Mouse (Mus musculus) intestine, postnatal 0 days (tissue): Measurements from ENCODE around the gene Chmp5. TPM values are rescaled to one million over a fixed set of nuclear protein-coding genes. Genes with fewer than 3 reads are reported as not detected.

Experiments used
- ATAC-seq: fragments of 200-750 bp; cut with Nextera tagmentation; 2 replicates; pipeline ENCODE4 v1.8.0; 2017; ENCODE audit warnings: mild to moderate bottlenecking, moderate TSS enrichment, moderate library complexity
- H3K27ac ChIP-seq: fragments of 300-500 bp; sonication (generic); 2 replicates; pipeline ENCODE4 v1.5.1; 2014; ENCODE audit warnings: mild to moderate bottlenecking, low read depth, low read length, moderate library complexity
- H3K27me3 ChIP-seq: fragments of 300-500 bp; sonication (generic); replicated peaks from 2 replicates; pipeline ENCODE4 v1.6.1; 2014; ENCODE audit warnings: low read length, mixed read lengths; ENCODE audit not compliant: control insufficient read depth, insufficient read depth
- H3K36me3 ChIP-seq: fragments of 300-500 bp; sonication (generic); 2 replicates; pipeline ENCODE4 v1.6.1; 2014; ENCODE audit warnings: mild to moderate bottlenecking, moderate library complexity; ENCODE audit not compliant: control insufficient read depth, insufficient read depth
- H3K4me1 ChIP-seq: fragments of 300-500 bp; sonication (generic); replicated peaks from 2 replicates; pipeline ENCODE4 v1.6.1; 2014; ENCODE audit warnings: antibody characterized with exemption, low read length, mixed read lengths; ENCODE audit not compliant: control insufficient read depth, insufficient read depth
- H3K4me2 ChIP-seq: fragments of 300-500 bp; sonication (generic); replicated peaks from 2 replicates; pipeline ENCODE4 v1.6.1; 2014; ENCODE audit warnings: low read depth, mild to moderate bottlenecking, moderate library complexity
- H3K4me3 ChIP-seq: fragments of 300-500 bp; sonication (generic); 2 replicates; pipeline ENCODE4 v1.5.1; 2014; ENCODE audit warnings: low read depth, low read length
- H3K9ac ChIP-seq: fragments of 300-500 bp; sonication (generic); 2 replicates; pipeline ENCODE4 v1.6.1; 2014; ENCODE audit warnings: mild to moderate bottlenecking, low read depth, low read length
- H3K9me3 ChIP-seq: fragments of 300-500 bp; sonication (generic); 2 replicates; pipeline ENCODE4 v1.6.1; 2016; ENCODE audit warnings: mixed run types; ENCODE audit not compliant: control insufficient read depth
- CTCF ChIP-seq: sonication (generic); IDR thresholded peaks from 2 replicates; pipeline ENCODE4 v1.5.1; 2016; ENCODE audit warnings: low read depth, mild to moderate bottlenecking, control low read depth, antibody characterized with exemption, moderate library complexity
- WGBS: fragments of 180-500 bp; shearing (Covaris S2); extraction: QIAGEN DNeasy Blood & Tissue Kit; methylation state at CpG from one replicate; pipeline ENCODE4 v1.1.7; 2014; 5-methylcytosine and 5-hydroxymethylcytosine counted together
- polyA plus RNA-seq: library from polyadenylated mRNA; unstranded; fragments of >200 nt; fragmentation: Nextera tagmentation; extraction: Ambion mirVana; gene quantifications from 2 replicates; pipeline ENCODE4 v1.2.1, GENCODE M21; 2015

Gene Chmp5
- polyA plus RNA-seq, 1 experiment from 2014 or later: 136 TPM

DNA sequence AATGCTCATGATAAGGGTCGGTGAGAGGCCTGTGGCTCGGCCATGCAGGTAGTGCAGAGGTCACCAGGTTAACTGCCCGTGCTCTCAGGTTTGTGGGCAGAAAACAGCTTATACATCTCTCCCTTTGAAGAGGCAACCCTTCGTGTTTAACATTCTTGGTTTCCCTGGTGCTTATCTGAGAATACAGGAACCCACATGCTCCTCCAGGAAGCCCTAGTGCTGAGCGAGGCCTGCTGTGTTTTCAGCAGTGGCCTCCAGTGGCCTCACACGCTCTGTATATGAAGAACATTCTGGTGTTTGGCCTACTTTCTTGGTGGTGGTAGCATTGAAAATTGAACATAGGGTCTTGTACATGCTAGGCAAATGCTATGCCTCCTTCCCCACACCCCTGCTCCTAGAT, 7.7 kb downstream of the Chmp5 start:
- Histone ChIP-seq H3K4me2 (no peak overlapping the region), H3K36me3 (peaks cover 85% of the 10 kb centered on the region), H3K27ac (no peak overlapping the region), H3K9ac (no peak overlapping the region), H3K27me3 (no peaks in the 10 kb centered on the region), H3K4me1 (no peaks in the 10 kb centered on the region), H3K4me3 (no peak overlapping the region), H3K9me3 (no peaks in the 10 kb centered on the region)
- WGBS: 78% methylated on average over 6 of the region's 6 CpGs
- ATAC-seq: no peak
- TF ChIP-seq CTCF: no peak

DNA sequence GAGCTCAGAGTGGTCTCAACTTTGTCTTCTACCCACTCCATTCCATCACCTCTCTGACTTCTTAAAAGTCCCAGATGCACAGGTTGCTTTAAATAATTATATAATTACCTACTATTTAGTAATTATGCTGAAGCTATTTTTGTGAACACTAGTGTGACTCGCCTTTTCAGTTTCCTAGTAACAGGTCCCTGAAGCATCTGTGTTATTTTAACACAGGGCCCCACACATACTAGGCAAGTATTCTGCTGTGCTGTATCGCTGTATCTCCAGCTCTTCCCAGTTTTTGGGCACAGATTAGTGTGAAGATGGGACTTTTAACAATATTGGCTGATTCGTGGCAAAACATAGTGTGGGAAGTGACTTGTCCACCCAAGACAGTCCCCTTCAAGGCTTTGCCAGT, 15.3 kb downstream of the Chmp5 start:
- 93% methylated on average over 3 of the region's 3 CpGs for WGBS
- no peak overlapping the region for H3K4me2 ChIP-seq
- no peak overlapping the region for H3K27ac ChIP-seq
- ATAC-seq: no peak
- H3K9ac ChIP-seq: no peak overlapping the region
- no peaks in the 10 kb centered on the region for H3K9me3 ChIP-seq
- TF ChIP-seq CTCF: no peak
- H3K4me1 ChIP-seq: no peaks in the 10 kb centered on the region
- no peak overlapping the region for H3K4me3 ChIP-seq
- peaks cover 70% of the 10 kb centered on the region for H3K36me3 ChIP-seq
- no peaks in the 10 kb centered on the region for H3K27me3 ChIP-seq

DNA sequence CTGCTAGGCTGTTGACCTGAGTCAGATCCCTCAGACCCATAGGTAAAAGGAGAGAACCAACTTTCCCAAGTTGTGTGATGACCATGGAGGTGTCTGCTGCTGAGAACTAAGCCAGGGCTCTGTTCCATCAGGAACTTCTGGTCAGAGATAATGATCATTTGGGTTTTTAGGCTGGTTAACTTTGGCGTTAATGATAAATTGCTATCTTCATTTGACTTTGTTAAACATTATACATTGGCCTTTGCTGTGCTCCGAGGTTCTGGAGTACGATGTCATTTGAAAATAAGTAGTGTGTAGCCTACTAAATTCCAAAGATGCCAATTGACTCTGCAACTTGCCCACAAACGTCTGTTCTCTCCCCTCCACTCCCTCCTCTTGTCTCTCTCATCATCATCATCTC, 21.0 kb downstream of the Chmp5 start:
- Histone ChIP-seq H3K27ac (peak overlapping the region; percentile 98; the same call in 1 of the 2 replicates), H3K4me1 (0 out of 2 replicates have a peak, but pooled peaks cover 6% of the 10 kb centered on the region), H3K27me3 (no peaks in the 10 kb centered on the region), H3K4me3 (no peak overlapping the region), H3K36me3 (peaks cover 18% of the 10 kb centered on the region), H3K9me3 (no peaks in the 10 kb centered on the region), H3K9ac (no peak overlapping the region), H3K4me2 (no peak overlapping the region)
- 35% methylated on average over 4 of the region's 4 CpGs for WGBS
- no peak for TF ChIP-seq CTCF
- no peak for ATAC-seq

DNA sequence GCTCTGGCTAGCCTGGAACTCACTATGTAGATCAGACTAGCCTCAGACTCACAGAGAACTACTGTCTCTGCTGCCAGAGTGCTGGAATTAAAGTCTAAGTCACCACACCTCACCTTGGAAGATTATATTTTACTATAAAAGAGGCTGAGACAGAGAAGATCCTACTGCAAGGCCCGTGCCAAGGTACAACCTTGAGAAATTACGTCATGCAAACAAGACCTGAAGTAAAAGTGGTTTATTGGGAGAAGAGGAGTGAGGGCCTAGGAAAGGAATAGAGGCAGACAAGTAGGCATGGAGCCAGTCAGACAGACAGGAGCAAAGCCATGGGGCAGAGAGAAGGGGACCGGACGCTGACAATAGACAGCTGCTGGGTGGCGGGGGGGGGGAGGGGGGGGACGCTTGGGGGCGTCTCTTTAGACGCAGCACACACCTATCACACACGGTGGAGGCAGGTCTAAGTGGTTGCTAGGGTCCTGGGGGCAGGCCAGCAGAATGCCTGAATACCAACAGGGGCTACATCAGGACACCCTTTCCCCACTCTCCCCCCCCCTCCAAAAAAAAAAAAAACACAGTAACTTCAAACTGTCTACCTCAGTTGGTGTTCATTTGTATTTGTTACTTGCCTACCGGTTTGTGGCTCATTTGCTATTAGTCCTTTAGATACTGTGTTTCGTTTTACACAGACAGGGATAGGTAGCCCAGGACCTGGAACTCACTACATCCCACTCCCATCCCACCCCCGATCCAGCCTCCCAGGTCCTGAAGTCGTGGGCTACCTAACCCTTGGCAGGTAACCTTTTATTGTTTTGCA, 21.8 kb downstream of the Chmp5 start:
- Histone ChIP-seq H3K27me3 (no peaks in the 10 kb centered on the region), H3K36me3 (peaks cover 14% of the 10 kb centered on the region), H3K4me1 (0 out of 2 replicates have a peak, but pooled peaks cover 6% of the 10 kb centered on the region), H3K9ac (peak overlapping the region; percentile 85), H3K27ac (peak overlapping the region; percentile 98), H3K4me2 (peak overlapping the region; percentile 79), H3K4me3 (peak overlapping the region; percentile 98), H3K9me3 (no peaks in the 10 kb centered on the region)
- peak; percentile 21; the same call in 1 of the 2 replicates for ATAC-seq
- no peak for TF ChIP-seq CTCF
- WGBS: 10% methylated on average over 9 of the region's 13 CpGs

DNA sequence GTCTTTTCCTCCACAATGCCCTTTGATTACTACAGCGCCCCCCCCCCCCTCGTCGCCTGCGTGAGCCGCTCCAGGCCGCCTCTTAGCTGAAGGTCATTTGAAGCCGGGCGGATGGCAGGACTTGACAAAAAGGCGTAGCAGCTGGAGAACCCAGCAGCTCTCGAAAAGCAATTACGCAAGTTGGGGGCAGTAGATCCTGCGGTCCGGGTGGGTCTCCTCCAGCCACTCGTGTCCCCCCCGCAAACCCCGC, 22.3 kb downstream of the Chmp5 start:
- Histone ChIP-seq H3K27me3 (no peaks in the 10 kb centered on the region), H3K27ac (peak overlapping the region; percentile 98), H3K4me2 (peak overlapping the region; percentile 79), H3K4me3 (peak overlapping the region; percentile 98), H3K4me1 (0 out of 2 replicates have a peak, but pooled peaks cover 6% of the 10 kb centered on the region), H3K9ac (peak overlapping the region; percentile 85), H3K9me3 (no peaks in the 10 kb centered on the region), H3K36me3 (peaks cover 14% of the 10 kb centered on the region)
- peak; percentile 60 for ATAC-seq
- TF ChIP-seq CTCF: no peak
- under 1% methylated on average over 15 of the region's 16 CpGs for WGBS

DNA sequence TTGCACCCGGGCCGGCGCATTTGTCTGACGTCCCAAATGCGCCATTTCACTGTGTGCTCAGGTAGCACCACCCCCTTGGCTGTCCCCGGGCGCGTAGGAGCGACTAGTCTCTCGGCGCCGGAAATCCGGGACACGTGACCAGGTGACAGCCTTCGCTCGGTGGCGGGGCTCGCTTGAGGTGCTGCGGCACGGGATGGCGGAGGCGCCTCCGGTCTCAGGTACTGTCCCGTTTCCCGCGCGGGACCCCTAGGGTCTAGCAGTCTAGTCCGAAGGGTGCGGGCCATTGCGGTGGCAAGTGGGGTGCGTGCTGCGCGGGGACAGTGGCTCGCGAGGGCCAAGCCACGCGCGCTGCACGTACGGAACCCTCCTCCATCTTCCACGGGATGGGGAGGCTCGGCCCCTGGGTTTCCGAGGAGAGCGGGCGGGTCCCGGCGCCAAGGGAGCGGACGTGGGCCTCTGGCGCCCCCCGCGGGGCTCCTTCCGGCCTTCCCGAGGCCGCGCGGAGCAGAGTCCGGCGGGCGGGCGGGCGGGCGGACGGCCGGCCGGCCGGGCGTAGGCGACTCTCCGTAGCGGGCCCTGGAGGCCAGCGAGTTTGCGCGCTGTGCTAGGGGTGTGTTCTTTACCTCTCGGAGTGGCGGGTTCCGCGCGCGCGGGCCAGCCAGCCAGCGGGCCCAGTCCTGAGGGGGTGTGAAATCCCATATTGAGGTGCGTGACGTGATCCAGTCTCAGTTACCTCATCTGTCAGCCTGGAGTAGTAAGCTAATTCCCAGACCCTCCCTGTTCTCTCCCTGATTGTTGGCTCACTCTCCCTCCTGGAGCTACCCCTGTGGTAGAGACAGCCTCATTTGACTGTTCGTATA, 22.9 kb downstream of the Chmp5 start, which contains the start of gene Nfx1:
Nfx1 (plus strand) TSS at position 65 of the 860 bp plus-strand sequence.
- peak within 1 kb of the TSS; percentile 85 for H3K9ac ChIP-seq
- H3K27me3 ChIP-seq: no peaks in the 10 kb centered on the region
- ATAC-seq: peak; percentile 93
- H3K27ac ChIP-seq: peak within 1 kb of the TSS; percentile 98
- peak within 1 kb of the TSS; percentile 79 for H3K4me2 ChIP-seq
- no peak; the same call in 1 of the 2 replicates for TF ChIP-seq CTCF
- H3K4me1 ChIP-seq: 0 out of 2 replicates have a peak, but pooled peaks cover 6% of the 10 kb centered on the region
- H3K9me3 ChIP-seq: no peaks in the 10 kb centered on the region
- H3K4me3 ChIP-seq: peak within 1 kb of the TSS; percentile 98
- H3K36me3 ChIP-seq: peaks cover 9% of the 10 kb centered on the region
- WGBS: under 1% methylated on average over 82 of the region's 85 CpGs
